Mouse (Mus musculus) NIH3T3 (cell line): ENCODE data around the gene Skint4.

Source experiments
- DNase-seq: peaks from one replicate; pipeline ENCODE4 v3.0.0-alpha.2; 2012; ENCODE audit warnings: low read depth

The Skint4 gene

GRCm38 (mm10) chr4:112071716-112072115, at the start of gene Skint4:
TSS of gene Skint4 (plus strand) at chr4:112072016.
- DNase-seq: no peak
